Mouse (Mus musculus) intestine, embryonic 16.5 days (tissue): ENCODE measurements around the gene Cdh23. TPM values are rescaled to one million over a fixed set of nuclear protein-coding genes. Genes with fewer than 3 reads are reported as not detected.

ENCODE experiments used
- ATAC-seq: fragments of 200-750 bp; cut with Nextera tagmentation; 2 replicates; pipeline ENCODE4 v1.8.0; 2017; ENCODE audit warnings: moderate TSS enrichment, moderate library complexity
- H3K27ac ChIP-seq: fragments of 300-500 bp; sonication (generic); 2 replicates; pipeline ENCODE4 v1.5.1; 2014; ENCODE audit warnings: mild to moderate bottlenecking, low read length
- H3K27me3 ChIP-seq: fragments of 300-500 bp; sonication (generic); replicated peaks from 2 replicates; pipeline ENCODE4 v1.6.1; 2014; ENCODE audit warnings: low read length, control low read depth, mixed read lengths; ENCODE audit not compliant: control insufficient read depth, insufficient read depth
- H3K36me3 ChIP-seq: fragments of 300-500 bp; sonication (generic); 2 replicates; pipeline ENCODE4 v1.6.1; 2014; ENCODE audit warnings: low read length, control low read depth; ENCODE audit not compliant: control insufficient read depth, insufficient read depth
- H3K4me1 ChIP-seq: fragments of 300-500 bp; sonication (generic); 2 replicates; pipeline ENCODE4 v1.6.1; 2014; ENCODE audit warnings: low read length, control low read depth, mixed read lengths; ENCODE audit not compliant: control insufficient read depth, insufficient read depth
- H3K4me2 ChIP-seq: fragments of 300-500 bp; sonication (generic); 2 replicates; pipeline ENCODE4 v1.6.1; 2014; ENCODE audit warnings: low read depth, low read length, control low read depth
- H3K4me3 ChIP-seq: fragments of 300-500 bp; sonication (generic); 2 replicates; pipeline ENCODE4 v1.5.1; 2014; ENCODE audit warnings: mild to moderate bottlenecking, low read length
- H3K9ac ChIP-seq: fragments of 300-500 bp; sonication (generic); 2 replicates; pipeline ENCODE4 v1.6.1; 2014; ENCODE audit warnings: low read depth, low read length
- H3K9me3 ChIP-seq: fragments of 300-500 bp; sonication (generic); 2 replicates; pipeline ENCODE4 v1.6.1; 2016; ENCODE audit warnings: low read length, control low read depth; ENCODE audit not compliant: control insufficient read depth
- WGBS: fragments of 180-500 bp; shearing (Covaris S2); extraction: QIAGEN DNeasy Blood & Tissue Kit; methylation state at CpG from one replicate; pipeline ENCODE4 v1.1.7; 2014; 5-methylcytosine and 5-hydroxymethylcytosine counted together
- polyA plus RNA-seq: library from polyadenylated mRNA; unstranded; fragments of >200 nt; fragmentation: Nextera tagmentation; extraction: Ambion mirVana; gene quantifications from 2 replicates; pipeline ENCODE4 v1.2.1, GENCODE M21; 2015

Cdh23 gene
- polyA plus RNA-seq, 1 experiment from 2014 or later = 0.33 TPM

- no peaks in the 10 kb centered on the region for H3K36me3 ChIP-seq
- ATAC-seq = no peak
- H3K9me3 ChIP-seq = no peaks in the 10 kb centered on the region
- no peaks in the 10 kb centered on the region for H3K27me3 ChIP-seq
- no peak overlapping the region for H3K4me3 ChIP-seq
- H3K4me2 ChIP-seq = no peak overlapping the region
- 44% methylated on average over 5 of the region's 5 CpGs for WGBS
- no peak overlapping the region for H3K27ac ChIP-seq
- no peak overlapping the region for H3K9ac ChIP-seq
- peaks cover 17% of the 10 kb centered on the region for H3K4me1 ChIP-seq
Observed at GRCm38 (mm10) chr10:60261530-60261929, 434.8 kb downstream of the Cdh23 start.

- no peak for ATAC-seq
- no peak overlapping the region for H3K27ac ChIP-seq
- peaks cover 17% of the 10 kb centered on the region for H3K4me1 ChIP-seq
- no peaks in the 10 kb centered on the region for H3K36me3 ChIP-seq
- no peaks in the 10 kb centered on the region for H3K27me3 ChIP-seq
- 85% methylated on average over 5 of the region's 5 CpGs for WGBS
- H3K9me3 ChIP-seq = no peaks in the 10 kb centered on the region
- no peak overlapping the region for H3K4me3 ChIP-seq
- no peak overlapping the region for H3K4me2 ChIP-seq
- no peak overlapping the region for H3K9ac ChIP-seq
Observed at GRCm38 (mm10) chr10:60260557-60261294, 435.6 kb downstream of the Cdh23 start.

- no peak overlapping the region for H3K4me3 ChIP-seq
- no peaks in the 10 kb centered on the region for H3K36me3 ChIP-seq
- H3K27ac ChIP-seq = peak overlapping the region; percentile 78; the same call in 1 of the 2 replicates
- peaks cover 15% of the 10 kb centered on the region for H3K4me1 ChIP-seq
- no peak overlapping the region for H3K4me2 ChIP-seq
- WGBS = 63% methylated on average over 16 of the region's 16 CpGs
- no peaks in the 10 kb centered on the region for H3K9me3 ChIP-seq
- no peaks in the 10 kb centered on the region for H3K27me3 ChIP-seq
- no peak overlapping the region for H3K9ac ChIP-seq
- peak; percentile 24; the same call in 1 of the 2 replicates for ATAC-seq
Observed at GRCm38 (mm10) chr10:60257261-60257825, 438.9 kb downstream of the Cdh23 start.

- no peak overlapping the region for H3K9ac ChIP-seq
- no peak overlapping the region for H3K4me3 ChIP-seq
- 55% methylated on average over 6 of the region's 6 CpGs for WGBS
- H3K4me2 ChIP-seq = no peak overlapping the region
- H3K9me3 ChIP-seq = no peaks in the 10 kb centered on the region
- ATAC-seq = peak; percentile 85
- peak overlapping the region; percentile 78 for H3K27ac ChIP-seq
- peaks cover 15% of the 10 kb centered on the region for H3K4me1 ChIP-seq
- no peaks in the 10 kb centered on the region for H3K27me3 ChIP-seq
- H3K36me3 ChIP-seq = no peaks in the 10 kb centered on the region
Observed at GRCm38 (mm10) chr10:60256088-60256487, 440.2 kb downstream of the Cdh23 start.

Other genes starting within 250 kb of the Cdh23 start
- 7.6 and 8.2 TPM in 2 replicates for gene Slc29a3, start 56.3 kb upstream of the Cdh23 start, polyA plus RNA-seq
- 4.3 and 4.6 TPM in 2 replicates for gene Unc5b, start 135.1 kb upstream of the Cdh23 start, polyA plus RNA-seq